Mouse (Mus musculus) ovary, postnatal 36 days (tissue): ENCODE measurements around the gene Fam207a.
A peak's percentile ranks its signal among the peaks of the same experiment; 100 is the strongest.

ENCODE experiments used
- DNase-seq: peaks from one replicate; pipeline ENCODE4 v3.0.0; 2022; ENCODE audit warnings: low spot score, mixed read lengths

The Fam207a gene

DNA sequence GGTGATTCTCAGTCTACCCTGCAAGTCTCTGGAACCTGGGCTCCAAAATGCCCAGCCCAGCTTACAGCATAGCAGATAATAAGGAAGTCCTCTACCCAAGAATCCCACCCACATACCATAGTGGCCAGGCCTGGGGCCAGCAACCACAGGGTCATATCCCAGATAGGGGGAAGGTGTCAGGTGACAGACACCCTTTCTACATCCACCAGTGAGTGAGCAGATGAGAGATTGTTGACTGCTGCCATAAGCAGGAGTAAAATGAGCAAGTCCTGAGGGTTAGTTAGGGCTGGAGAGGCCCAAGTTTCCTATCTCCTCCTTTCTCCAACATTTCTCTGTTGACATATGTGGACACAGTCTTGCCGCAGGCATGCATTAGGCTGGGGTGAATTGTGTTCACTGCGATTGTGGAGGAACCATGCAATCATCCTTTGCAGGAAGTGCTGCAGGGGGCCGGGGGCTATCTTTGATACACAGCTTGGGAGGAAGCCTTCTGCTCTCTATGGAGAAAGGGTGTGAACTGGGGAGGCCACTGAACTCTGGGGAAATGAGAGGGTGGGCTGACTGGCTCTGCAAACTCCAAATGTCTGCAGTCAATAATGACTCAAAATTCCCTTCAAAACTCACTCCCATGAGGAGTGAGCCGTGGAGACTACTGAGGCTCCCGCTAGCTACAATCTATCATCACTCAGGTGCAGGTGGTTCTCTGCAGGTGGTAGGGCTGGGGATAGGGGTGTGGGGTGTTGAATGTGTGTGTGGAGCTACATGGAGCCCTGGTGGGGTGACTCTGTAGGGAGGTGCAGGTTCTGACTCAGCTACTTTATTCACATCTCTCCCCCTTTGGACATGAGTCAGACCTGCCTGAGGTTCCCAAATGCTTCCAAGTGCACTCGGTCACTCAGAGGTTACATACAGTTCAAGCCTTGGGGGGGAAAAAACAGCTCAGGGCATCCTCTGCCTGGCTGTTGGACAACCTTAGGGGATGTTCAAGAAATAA, 15.7 kb upstream of the Fam207a start:
- no peak for DNase-seq

- no peak for DNase-seq
Measured at GRCm38 (mm10) chr10:77530140-77530539, 14.6 kb upstream of the Fam207a start, which contains the start of gene Itgb2. Gene Itgb2 (plus strand): TSS chr10:77530252.

- DNase-seq = no peak
Measured at GRCm38 (mm10) chr10:77528634-77529033, 13.0 kb upstream of the Fam207a start.

DNA sequence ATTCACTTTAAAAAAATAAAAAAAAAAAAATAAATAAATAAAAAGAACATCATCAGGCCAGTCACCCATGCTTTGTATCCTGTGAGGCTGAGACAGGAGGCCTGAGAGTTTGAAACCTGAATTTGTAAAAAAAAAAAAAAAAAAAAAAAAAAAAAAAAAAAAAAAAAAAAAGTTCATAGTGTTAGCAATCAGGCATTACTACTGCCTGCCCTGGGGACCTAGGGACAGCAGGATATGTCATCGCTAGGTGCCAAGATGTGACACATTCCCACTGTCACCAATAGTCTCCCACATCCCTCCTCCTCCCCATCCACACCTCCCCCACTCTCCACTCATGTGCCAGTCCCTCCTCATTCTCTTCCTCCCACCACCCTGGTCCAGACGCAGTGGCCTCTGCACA, 10.9 kb upstream of the Fam207a start:
- no peak for DNase-seq

DNA sequence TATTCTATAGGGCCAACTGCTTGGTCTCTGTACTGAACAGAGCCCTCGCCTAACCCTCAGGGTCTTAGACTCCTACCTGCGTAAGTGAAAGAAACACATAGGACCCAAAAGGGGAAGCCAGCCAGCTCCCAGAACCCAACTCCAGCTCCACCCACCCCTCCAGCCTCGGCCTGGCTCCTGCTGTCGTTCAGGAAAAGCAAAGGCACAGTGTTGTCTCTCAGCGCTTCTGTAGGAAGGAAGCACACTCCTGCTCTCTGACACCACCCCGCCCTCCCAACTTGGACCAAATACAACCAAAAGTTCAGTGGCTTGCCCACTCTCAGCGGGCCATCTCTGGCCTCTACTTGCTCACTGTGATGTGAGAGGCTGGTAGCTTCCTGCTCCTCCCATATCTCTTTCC, 7.7 kb upstream of the Fam207a start:
- DNase-seq = no peak

DNA sequence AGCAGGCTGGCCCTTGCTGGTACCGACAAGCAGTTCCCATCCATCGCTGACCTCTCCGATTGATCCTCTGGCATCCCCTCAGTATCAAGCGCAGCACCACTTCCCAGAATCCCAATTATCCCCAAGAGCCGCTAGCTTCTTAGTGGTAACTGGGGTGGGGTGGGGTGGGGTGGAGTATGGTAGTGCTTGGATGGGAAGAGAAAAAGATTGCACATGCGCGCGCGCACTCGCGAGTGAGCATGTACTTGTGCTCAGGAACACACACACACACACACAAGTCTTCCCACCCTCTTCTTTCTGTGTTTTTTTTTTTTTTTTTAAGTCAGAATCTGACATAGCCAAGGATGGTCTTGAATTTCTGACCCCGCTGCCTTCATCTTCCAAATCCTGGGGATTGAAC, 7.2 kb upstream of the Fam207a start:
- no peak for DNase-seq

GRCm38 (mm10) chr10:77522021-77522731, 6.6 kb upstream of the Fam207a start:
- no peak for DNase-seq

DNA sequence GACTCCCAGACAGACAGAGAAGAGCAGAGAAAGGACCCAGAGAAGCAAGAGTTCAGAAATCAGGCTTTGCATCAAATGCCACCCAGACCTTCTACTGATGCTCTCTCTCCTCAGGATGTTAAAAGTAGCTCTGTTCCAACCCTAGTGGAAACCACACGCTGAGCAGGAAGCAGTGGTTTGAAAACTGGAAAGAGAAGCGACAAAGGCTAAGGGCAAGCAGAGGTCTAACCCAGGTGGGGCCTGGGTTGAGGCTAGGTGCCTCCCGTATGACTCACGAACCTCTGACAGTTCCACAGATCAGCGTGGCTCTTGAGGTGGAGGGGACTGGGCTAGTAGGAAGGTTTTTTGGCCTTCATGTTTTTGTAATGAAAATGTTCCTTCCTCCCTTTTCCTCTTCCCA, 4.9 kb upstream of the Fam207a start:
- no peak for DNase-seq

GRCm38 (mm10) chr10:77519191-77519590, 3.6 kb upstream of the Fam207a start:
- no peak for DNase-seq

GRCm38 (mm10) chr10:77517801-77518200, 2.2 kb upstream of the Fam207a start:
- no peak for DNase-seq

- peak; percentile 74 for DNase-seq
Measured at GRCm38 (mm10) chr10:77517066-77517620, 1.6 kb upstream of the Fam207a start.

- no peak for DNase-seq
Measured at GRCm38 (mm10) chr10:77516379-77516951, 880 bp upstream of the Fam207a start.

GRCm38 (mm10) chr10:77510225-77510982, 5.2 kb downstream of the Fam207a start:
- no peak for DNase-seq

DNA sequence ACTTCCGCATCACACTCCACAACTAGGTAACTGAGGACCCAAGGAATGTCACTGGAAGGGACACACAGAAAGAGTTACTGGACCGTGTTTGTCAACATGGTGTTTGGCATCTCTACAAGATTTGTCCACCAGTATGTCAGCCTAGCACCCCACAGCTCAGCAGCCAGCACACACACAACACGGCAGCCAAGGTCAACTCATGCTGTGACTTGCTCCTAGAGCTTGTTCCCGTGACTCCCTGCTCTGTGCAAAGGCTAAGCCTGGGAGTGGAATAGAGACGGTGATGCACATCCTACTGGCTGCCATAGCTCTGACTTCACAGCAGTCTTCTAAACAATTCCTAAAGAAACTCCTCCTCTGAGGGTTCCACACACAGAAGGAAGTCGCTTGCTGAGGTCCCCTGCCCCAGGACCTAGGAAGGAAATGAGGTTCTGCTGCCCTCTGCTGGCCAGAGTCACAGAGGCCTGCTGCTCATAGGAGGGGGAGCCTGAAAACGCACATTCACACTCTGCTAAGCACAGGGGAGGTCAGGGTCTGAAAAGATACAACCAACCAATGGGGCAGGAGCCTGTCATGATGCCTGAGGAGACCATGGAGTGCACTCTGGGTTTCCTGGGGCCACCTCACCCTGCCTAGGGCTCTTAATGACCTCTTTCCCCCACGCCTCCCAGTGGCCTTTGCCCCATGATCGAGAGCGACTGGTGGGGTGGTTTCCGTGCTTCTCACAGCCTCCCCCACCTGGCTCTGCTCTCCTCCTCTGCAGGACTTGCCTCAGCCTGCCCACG, 6.0 kb downstream of the Fam207a start:
- peak; percentile 83 for DNase-seq

- no peak for DNase-seq
Measured at GRCm38 (mm10) chr10:77508744-77509143, 6.8 kb downstream of the Fam207a start.

DNA sequence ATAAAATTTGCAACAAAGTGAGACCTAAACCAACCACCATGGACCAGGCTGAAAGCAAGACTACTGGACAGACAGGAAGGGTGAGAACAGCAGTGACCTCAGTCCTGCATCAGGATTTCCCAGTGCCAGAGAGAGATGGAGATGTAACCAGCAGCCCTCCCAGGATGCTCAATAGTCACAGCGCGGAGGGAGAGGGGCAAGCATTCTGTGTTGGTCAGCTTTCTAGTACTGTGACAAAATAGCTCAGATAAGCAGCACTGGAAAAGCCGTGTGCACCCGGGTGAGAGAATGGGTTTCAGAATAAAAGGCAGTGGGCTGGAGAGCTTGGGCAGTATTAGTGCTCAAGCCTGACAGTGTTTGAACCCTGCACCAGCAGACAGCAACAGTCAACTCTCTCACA, 7.8 kb downstream of the Fam207a start:
- no peak for DNase-seq

GRCm38 (mm10) chr10:77506961-77507577, 8.5 kb downstream of the Fam207a start:
- DNase-seq = no peak

DNA sequence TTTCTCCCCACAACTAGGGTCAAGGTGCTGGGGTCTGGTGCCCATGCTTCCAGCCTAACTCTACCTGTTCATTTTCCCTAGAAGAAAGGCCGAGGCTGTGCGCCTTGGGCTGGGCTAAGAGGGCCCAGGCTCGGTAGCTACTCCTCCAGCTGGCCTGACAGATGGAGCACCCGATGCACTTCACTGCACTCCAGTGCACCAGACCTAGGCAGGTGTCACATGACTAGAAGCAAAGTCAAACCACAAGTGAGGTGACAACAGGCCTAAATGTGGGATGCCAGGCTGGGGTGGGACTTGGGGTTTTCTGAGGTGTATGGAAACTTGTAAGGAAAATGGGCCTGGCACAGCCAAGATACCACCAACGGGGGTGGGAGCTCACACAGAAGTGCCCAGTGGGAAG, 9.1 kb downstream of the Fam207a start:
- no peak for DNase-seq

GRCm38 (mm10) chr10:77504143-77504542, 11.4 kb downstream of the Fam207a start:
- DNase-seq = no peak
